Mouse (Mus musculus): ENCODE measurements around the gene Spns2. TPM values are rescaled to one million over a fixed set of nuclear protein-coding genes. Genes with fewer than 3 reads are reported as not detected.
"Not testable (repeated sequence)": the region's sequence is repeated elsewhere in the genome, so short reads cannot be mapped to it uniquely, and the experiment has no call there.

Spns2 gene
- polyA plus RNA-seq, 1 experiment, result not detected

DNA sequence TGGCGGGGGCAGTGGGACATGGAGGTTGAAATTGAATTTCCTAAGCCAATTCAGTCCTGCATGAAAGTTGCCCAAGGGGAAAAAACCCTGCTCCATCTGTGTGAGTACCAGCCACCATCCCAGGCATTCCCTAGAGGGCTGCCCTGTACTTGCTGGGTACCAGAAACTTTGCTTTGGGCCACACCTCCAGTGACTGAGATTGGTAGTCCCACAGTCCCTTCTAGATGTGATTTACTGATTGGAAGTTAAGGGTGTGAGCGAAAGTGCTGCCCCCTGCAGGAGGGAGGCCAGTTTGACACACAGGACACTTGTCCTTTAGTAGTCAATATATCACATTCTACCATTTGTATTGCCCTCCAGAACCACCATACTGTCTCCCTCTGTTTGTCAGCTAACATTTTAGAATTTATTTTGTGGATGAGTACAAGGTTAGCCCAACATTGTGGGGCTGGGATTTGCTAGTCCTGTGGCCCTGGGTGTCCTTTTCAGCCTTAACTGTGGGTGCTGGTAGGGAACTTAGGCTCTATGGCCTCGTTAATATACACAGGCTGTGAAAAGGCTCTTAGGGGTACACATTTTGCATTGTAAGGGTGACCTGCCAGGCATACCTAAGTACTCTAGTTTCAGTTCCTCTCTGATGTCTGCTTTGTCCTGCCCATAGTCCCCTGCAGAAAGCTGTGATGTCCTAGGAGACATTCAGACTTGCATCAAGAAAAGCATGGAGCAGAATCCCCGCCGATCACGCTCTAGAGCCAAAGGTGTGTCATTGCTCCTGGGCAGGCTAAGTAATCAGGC, 43.2 kb downstream of the Spns2 start:
- peaks cover 8% of the 10 kb centered on the region for H3K4me1 ChIP-seq (ENCODE audit: control insufficient read depth, insufficient read depth, low read length)
- no peak overlapping the region for H3K27ac ChIP-seq (ENCODE audit: insufficient read depth, low read depth, low read length)
- H3K4me3 ChIP-seq (ENCODE audit: insufficient read depth, low read length), result no peak overlapping the region
- TF ChIP-seq POLR2A (IDR thresholded peaks at IDR 0.05; ENCODE audit: borderline replicate concordance, low read depth, low read length), result no peak
- TF ChIP-seq CTCF (IDR thresholded peaks at IDR 0.05; ENCODE audit: low read depth, low read length), result peak; percentile 78

DNA sequence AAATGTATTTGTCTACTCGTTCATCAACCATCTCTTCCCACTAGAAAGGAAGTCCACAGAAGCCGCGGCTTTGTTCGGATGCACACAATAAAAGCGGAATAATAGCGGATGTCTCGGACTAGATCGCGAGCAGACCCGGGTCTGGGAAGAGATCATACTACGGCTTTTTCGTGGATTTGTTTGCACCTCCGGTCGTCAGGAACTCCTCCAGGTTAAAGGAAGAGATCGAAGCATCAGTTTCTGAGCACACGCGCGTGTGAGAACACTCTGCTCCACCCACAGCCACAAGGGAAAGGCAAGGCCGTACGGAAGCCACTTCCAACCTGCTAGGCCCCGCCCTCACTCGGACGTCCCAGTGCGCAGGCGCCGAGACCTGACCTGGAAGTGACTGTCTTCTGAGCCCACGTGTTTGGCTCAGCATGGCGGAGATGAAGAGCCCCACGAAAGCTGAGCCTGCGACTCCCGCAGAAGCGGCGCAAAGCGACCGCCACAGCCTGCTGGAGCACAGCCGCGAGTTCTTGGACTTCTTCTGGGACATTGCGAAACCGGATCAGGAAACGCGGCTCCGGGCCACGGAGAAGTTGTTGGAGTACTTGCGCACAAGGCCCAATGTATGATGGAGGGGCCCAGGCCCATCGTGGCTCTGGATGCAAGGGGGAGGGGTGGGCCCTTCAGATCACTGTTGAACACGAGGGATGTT, 48.6 kb downstream of the Spns2 start, which contains the start of gene Mybbp1a:
TSS of gene Mybbp1a (plus strand) at position 391 of the 700 bp plus-strand sequence.
- Histone ChIP-seq H3K4me3 (ENCODE audit: insufficient read depth, low read length) (peak within 1 kb of the TSS; percentile 96), H3K4me1 (ENCODE audit: control insufficient read depth, insufficient read depth, low read length) (peaks cover 8% of the 10 kb centered on the region), H3K27ac (ENCODE audit: insufficient read depth, low read depth, low read length) (peak within 1 kb of the TSS; percentile 74)
- TF ChIP-seq CTCF (IDR thresholded peaks at IDR 0.05; ENCODE audit: low read depth, low read length), result no peak
- TF ChIP-seq POLR2A (IDR thresholded peaks at IDR 0.05; ENCODE audit: borderline replicate concordance, low read depth, low read length), result no peak; the same call in 1 of the 2 replicates

DNA sequence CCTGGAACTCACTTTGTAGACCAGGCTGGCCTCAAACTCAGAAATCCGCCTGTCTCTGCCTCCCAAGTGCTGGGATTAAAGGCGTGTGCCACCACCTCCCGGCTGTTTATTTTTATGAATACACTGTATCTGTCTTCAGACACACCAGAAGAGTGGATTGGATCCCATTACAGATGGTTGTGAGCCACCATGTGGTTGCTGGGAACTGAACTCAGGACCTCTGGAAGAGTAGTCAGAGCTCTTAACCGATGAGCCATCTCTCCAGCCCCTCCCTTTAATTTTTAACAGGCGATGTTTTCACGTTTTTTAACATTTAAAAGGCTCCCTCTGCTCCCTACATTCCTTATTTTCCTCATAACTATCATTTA, 49.1 kb downstream of the Spns2 start:
- peak overlapping the region; percentile 74 for H3K27ac ChIP-seq (ENCODE audit: insufficient read depth, low read depth, low read length)
- not testable (repeated sequence) for H3K4me1 ChIP-seq (ENCODE audit: control insufficient read depth, insufficient read depth, low read length)

DNA sequence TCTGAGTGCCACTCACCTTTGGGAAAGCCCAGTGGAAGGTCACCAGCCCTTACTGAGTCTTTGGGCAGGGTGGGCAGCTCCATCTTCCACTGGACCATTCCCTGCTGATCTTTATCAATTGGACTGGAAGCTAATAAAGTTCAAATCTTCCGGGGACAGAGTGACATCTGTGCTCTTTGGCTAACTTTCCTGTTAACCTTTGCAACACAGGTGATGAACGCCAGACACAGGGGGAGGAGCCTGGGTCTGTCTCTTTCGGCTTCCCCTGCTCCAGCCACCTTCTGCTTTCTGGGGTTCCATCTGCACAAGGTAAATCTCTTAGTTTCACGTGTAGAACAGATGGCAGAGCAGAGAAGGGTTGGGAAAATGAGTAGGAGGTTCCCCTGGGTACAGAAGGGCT, 51.3 kb downstream of the Spns2 start:
- no peak overlapping the region for H3K4me3 ChIP-seq (ENCODE audit: insufficient read depth, low read length)
- H3K27ac ChIP-seq (ENCODE audit: insufficient read depth, low read depth, low read length), result no peak overlapping the region
- H3K4me1 ChIP-seq (ENCODE audit: control insufficient read depth, insufficient read depth, low read length), result peaks cover 8% of the 10 kb centered on the region
- TF ChIP-seq POLR2A (IDR thresholded peaks at IDR 0.05; ENCODE audit: borderline replicate concordance, low read depth, low read length) (no peak), CTCF (IDR thresholded peaks at IDR 0.05; ENCODE audit: low read depth, low read length) (no peak)

More for the DNA sequence above, 49.1 kb downstream of the Spns2 start:
- peak overlapping the region; percentile 96 for H3K4me3 ChIP-seq (ENCODE audit: insufficient read depth, low read length)

DNA sequence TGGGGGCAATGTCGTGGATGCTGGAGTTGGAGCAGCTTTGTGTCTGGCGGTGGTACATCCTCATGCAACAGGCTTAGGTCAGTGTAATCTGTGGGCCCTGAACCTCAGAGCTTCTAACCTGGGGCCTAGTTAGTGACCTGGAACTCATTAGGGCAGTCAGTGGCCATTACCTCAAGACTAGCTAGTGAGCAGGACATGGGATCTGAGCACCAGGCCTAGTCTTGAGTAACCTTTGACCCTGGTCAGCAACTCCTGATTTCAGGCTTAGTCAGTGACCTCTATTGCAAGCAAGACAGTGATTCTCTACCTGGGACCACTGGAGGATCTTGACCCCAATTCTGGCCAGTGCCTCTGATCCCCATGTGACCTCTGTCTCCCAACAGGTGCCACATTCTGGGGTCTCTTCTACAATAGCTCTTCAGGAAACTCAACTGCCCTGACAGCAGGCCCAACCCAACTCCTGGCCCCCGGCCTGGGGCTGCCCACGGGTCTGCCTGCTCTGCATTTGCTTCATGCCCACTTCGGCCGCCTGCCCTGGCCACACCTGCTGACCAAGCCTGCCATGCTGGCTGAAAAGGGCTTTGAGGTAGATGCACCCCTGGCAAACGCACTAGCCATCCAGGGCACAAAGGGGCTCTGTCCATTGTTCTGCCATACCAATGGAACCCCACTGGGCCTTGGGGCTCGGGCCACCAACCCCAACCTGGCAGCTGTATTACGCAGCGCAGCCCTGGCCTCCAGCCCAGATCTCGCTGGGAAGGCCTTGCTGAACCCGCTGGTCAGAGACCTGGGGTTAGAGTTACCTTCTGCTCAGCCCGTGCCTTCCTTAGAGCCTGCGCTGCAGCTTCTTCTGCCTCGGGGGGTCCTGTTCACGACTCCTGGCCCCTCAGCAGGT, 52.7 kb downstream of the Spns2 start:
- H3K27ac ChIP-seq (ENCODE audit: insufficient read depth, low read depth, low read length), result no peak overlapping the region
- H3K4me3 ChIP-seq (ENCODE audit: insufficient read depth, low read length), result no peak overlapping the region
- TF ChIP-seq CTCF (IDR thresholded peaks at IDR 0.05; ENCODE audit: low read depth, low read length) (no peak), POLR2A (IDR thresholded peaks at IDR 0.05; ENCODE audit: borderline replicate concordance, low read depth, low read length) (no peak)
- no peaks in the 10 kb centered on the region for H3K4me1 ChIP-seq (ENCODE audit: control insufficient read depth, insufficient read depth, low read length)

DNA sequence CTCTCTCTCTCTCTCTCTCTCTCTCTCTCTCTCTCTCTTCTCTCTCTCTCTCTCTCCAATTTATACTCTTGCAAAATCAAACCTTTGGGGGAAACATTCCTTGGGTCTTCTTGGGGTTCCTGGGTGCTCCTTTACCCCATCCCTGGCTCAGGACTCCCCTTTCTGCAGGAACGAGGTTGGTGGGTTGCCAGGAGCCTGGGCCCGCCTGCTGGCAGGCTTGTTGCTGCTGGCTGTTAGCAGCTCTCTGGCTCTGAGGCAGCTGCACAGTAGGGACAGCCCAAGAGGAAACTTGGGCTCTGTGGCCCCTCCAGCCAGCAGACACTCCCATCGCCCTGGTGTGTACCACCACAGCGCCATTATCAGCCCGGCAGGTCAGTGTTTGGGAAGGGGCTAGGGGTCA, 53.4 kb downstream of the Spns2 start:
- TF ChIP-seq CTCF (IDR thresholded peaks at IDR 0.05; ENCODE audit: low read depth, low read length), result no peak
- TF ChIP-seq POLR2A (IDR thresholded peaks at IDR 0.05; ENCODE audit: borderline replicate concordance, low read depth, low read length), result no peak
- no peaks in the 10 kb centered on the region for H3K4me1 ChIP-seq (ENCODE audit: control insufficient read depth, insufficient read depth, low read length)

DNA sequence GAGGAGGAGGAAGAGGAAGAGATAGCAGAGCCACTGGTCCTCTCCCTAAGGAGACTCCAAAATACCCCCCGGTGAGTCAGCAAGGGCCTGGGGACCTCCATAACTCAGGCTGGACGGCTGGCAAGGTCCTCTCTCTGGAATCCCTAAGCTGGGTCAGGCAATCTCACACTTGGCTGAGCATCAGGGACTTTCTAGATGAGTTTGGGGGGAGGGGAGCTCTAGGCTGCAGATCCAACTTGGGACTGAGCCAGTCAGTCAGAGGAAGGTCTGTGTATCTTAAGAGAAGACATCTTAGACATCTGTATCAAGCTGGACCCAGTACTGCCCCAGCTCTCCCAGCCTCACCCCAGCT, 54.0 kb downstream of the Spns2 start:
- no peak overlapping the region for H3K4me3 ChIP-seq (ENCODE audit: insufficient read depth, low read length)
- no peak for TF ChIP-seq POLR2A (IDR thresholded peaks at IDR 0.05; ENCODE audit: borderline replicate concordance, low read depth, low read length)
- H3K27ac ChIP-seq (ENCODE audit: insufficient read depth, low read depth, low read length), result no peak overlapping the region
- H3K4me1 ChIP-seq (ENCODE audit: control insufficient read depth, insufficient read depth, low read length), result no peaks in the 10 kb centered on the region

More for the DNA sequence above, 53.4 kb downstream of the Spns2 start:
- H3K4me3 ChIP-seq (ENCODE audit: insufficient read depth, low read length), result no peak overlapping the region
- no peak overlapping the region for H3K27ac ChIP-seq (ENCODE audit: insufficient read depth, low read depth, low read length)

DNA sequence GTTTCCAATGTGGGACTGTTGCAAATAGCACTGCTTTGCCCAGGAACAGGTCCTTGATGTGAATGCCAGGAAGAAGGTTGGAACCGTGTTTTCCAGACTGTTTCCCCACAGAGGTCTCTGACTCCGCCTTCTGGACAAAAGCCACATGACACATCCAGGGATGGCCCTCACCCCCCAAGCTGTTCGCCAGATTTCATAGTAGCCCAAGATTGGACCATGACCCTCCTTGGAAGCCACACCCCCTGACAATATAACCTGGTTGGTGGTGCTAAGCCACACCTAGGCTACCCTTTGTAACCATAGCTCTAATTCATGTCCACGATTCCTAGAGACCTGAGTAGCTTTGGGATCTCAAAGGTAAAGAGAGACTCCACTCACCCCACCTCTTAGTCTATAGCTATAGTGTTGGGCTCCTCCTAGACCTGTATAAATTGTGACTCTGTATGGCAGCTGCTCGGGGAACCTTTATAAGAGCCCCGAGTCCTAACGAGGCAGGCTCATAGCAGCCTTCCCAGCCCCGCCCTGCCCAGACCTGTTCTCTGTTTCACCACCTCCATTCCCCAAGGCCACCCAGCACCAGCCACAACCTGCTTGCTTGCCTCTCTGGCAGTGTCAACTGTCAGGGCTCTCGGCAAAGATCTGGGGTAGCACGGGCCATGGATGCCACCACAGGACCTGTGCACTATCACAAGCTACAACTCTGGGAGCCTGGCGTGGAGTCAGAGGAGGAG, 54.6 kb downstream of the Spns2 start, which contains the start of gene Ggt6:
TSS of gene Ggt6 (plus strand) at position 564 of the 731 bp plus-strand sequence.
- no peaks in the 10 kb centered on the region for H3K4me1 ChIP-seq (ENCODE audit: control insufficient read depth, insufficient read depth, low read length)
- H3K4me3 ChIP-seq (ENCODE audit: insufficient read depth, low read length), result no peak within 1 kb of the TSS
- no peak for TF ChIP-seq POLR2A (IDR thresholded peaks at IDR 0.05; ENCODE audit: borderline replicate concordance, low read depth, low read length)
- no peak for TF ChIP-seq CTCF (IDR thresholded peaks at IDR 0.05; ENCODE audit: low read depth, low read length)
- no peak within 1 kb of the TSS for H3K27ac ChIP-seq (ENCODE audit: insufficient read depth, low read depth, low read length)

DNA sequence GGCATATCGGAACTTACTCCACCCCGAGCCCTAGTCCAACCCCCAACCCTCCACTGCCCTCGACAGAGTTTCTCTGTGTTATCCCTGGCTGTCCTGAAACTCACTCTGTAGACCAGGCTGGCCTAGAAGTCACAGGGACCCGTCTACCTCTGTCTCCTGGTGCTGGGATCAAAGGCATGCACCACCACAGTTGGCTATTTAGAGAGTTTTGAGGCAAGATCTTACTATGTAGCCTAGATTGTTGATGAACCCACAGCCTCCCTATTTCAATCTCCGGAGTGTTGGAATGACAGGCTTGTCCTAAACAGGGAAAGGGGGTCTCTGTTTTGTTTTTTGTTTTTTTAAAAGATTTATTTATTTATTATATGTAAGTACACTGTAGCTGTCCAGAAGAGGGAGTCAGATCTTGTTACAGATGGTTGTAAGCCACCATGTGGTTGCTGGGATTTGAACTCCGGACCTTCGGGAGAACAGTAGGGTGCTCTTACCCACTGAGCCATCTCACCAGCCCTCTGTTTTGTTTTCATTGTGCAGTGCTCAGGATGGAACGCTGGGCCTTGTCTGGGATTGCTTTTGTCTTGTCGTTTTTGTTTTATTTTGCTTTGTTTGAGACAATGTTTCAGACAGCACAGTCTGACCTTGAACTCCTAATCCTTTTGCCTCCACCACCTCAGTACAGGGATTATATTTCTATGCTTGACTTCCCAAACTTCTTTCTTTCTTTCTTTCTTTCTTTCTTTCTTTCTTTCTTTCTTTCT, 59.2 kb downstream of the Spns2 start:
- H3K4me1 ChIP-seq (ENCODE audit: control insufficient read depth, insufficient read depth, low read length); H3K4me3 ChIP-seq (ENCODE audit: insufficient read depth, low read length); H3K27ac ChIP-seq (ENCODE audit: insufficient read depth, low read depth, low read length): not testable (repeated sequence)
